Mouse (Mus musculus): ENCODE results near the gene Olfr1472.
"Not testable (repeated sequence)": the region's sequence is repeated elsewhere in the genome, so short reads cannot be mapped to it uniquely, and the experiment has no call there.

The Olfr1472 gene

GRCm38 (mm10) chr19:13455986-13456385 lies at the start of gene Olfr1472:
TSS of gene Olfr1472 (minus strand) at chr19:13456086.
- no peak for DNase-seq

GRCm38 (mm10) chr19:13500246-13500645 lies 44.4 kb upstream of the Olfr1472 start, which contains the start of gene Olfr1477:
TSS of gene Olfr1477 (plus strand) at chr19:13500546.
- DNase-seq: no peak

- DNase-seq: no peak
These were observed 24.2 kb upstream of the Olfr1472 start, which contains the start of gene Olfr1475 for GRCm38 (mm10) chr19:13480096-13480495. TSS of gene Olfr1475 (minus strand) at chr19:13480196.

GRCm38 (mm10) chr19:13469265-13469664 lies 13.4 kb upstream of the Olfr1472 start, which contains the start of gene Olfr1474:
TSS of gene Olfr1474 (plus strand) at chr19:13469565.
- not testable (repeated sequence) for DNase-seq

- not testable (repeated sequence) for DNase-seq
These were observed 12.8 kb downstream of the Olfr1472 start, which contains the start of gene Olfr1471 for GRCm38 (mm10) chr19:13443109-13443508. TSS of gene Olfr1471 (plus strand) at chr19:13443409.

- no peak for DNase-seq
These were observed 48.3 kb downstream of the Olfr1472 start, which contains the start of gene Olfr1469 for GRCm38 (mm10) chr19:13407549-13407948. TSS of gene Olfr1469 (plus strand) at chr19:13407849.
